Mouse (Mus musculus) cerebellum, adult 2 months (tissue): ENCODE results near the gene Wdr43.

Source experiments
- CTCF ChIP-seq: fragments of 200-500 bp; IDR thresholded peaks from 2 replicates; pipeline ENCODE4 v1.5.1; 2011; ENCODE audit warnings: low read depth, mild to moderate bottlenecking, control low read depth, low read length, moderate library complexity, borderline replicate concordance; ENCODE audit not compliant: insufficient read depth
- POLR2A ChIP-seq: fragments of 200-500 bp; IDR thresholded peaks from 2 replicates; pipeline ENCODE4 v1.6.1; 2011; ENCODE audit warnings: low read length, control low read depth, borderline replicate concordance; ENCODE audit not compliant: insufficient read depth

GRCm38 (mm10) chr17:71671840-71672546 is 56.3 kb downstream of the Wdr43 start:
- TF ChIP-seq CTCF (peak; percentile 30; the same call in 1 of the 2 replicates), POLR2A (no peak)
